Mouse (Mus musculus) thymus, adult 2 months (tissue): Measurements from ENCODE around the gene Trmt5.

Experiments used
- CTCF ChIP-seq: fragments of 200-500 bp; IDR thresholded peaks from 2 replicates; pipeline ENCODE4 v1.5.1; 2012; ENCODE audit warnings: mild to moderate bottlenecking, control low read depth, low read length, moderate library complexity, borderline replicate concordance; ENCODE audit not compliant: control insufficient read depth, poor library complexity, insufficient read depth; ENCODE audit errors: extremely low read depth
- POLR2A ChIP-seq: fragments of 200-500 bp; IDR thresholded peaks from 2 replicates; pipeline ENCODE4 v1.6.1; 2012; ENCODE audit warnings: mild to moderate bottlenecking, low read length, control low read depth, moderate library complexity; ENCODE audit not compliant: control insufficient read depth, poor library complexity, insufficient read depth; ENCODE audit errors: extremely low read depth

- no peak for TF ChIP-seq CTCF
- no peak for TF ChIP-seq POLR2A
These were observed 43.7 kb upstream of the Trmt5 start for GRCm38 (mm10) chr12:73330236-73330635.
